Mouse (Mus musculus) limb, embryonic 12.5 days (tissue): Measurements from ENCODE around the gene Kdm5a. TPM values are rescaled to one million over a fixed set of nuclear protein-coding genes. Genes with fewer than 3 reads are reported as not detected.

ENCODE experiments used
- ATAC-seq: fragments of 200-750 bp; cut with Nextera tagmentation; 2 replicates; pipeline ENCODE4 v1.8.0; 2017; ENCODE audit warnings: low read depth, moderate TSS enrichment; ENCODE audit not compliant: insufficient number of reproducible peaks, insufficient read depth, low FRiP score, low TSS enrichment
- H3K27ac ChIP-seq: fragments of 300-500 bp; sonication (generic); 2 replicates; pipeline ENCODE4 v1.5.1; 2016; ENCODE audit warnings: mild to moderate bottlenecking, moderate library complexity
- H3K27me3 ChIP-seq: fragments of 300-500 bp; sonication (generic); 2 replicates; pipeline ENCODE4 v1.6.1; 2016; ENCODE audit warnings: mild to moderate bottlenecking, moderate library complexity
- H3K36me3 ChIP-seq: fragments of 300-500 bp; sonication (generic); 2 replicates; pipeline ENCODE4 v1.6.1; 2016; ENCODE audit warnings: mild to moderate bottlenecking, moderate library complexity
- H3K4me1 ChIP-seq: fragments of 300-500 bp; sonication (generic); replicated peaks from 2 replicates; pipeline ENCODE4 v1.6.1; 2016
- H3K4me2 ChIP-seq: fragments of 300-500 bp; sonication (generic); 2 replicates; pipeline ENCODE4 v1.6.1; 2016; ENCODE audit warnings: mild to moderate bottlenecking, moderate library complexity
- H3K4me3 ChIP-seq: fragments of 300-500 bp; sonication (generic); replicated peaks from 2 replicates; pipeline ENCODE4 v1.5.1; 2016; ENCODE audit warnings: mild to moderate bottlenecking
- H3K9ac ChIP-seq: fragments of 300-500 bp; sonication (generic); replicated peaks from 2 replicates; pipeline ENCODE4 v1.6.1; 2016; ENCODE audit warnings: mild to moderate bottlenecking, moderate library complexity
- H3K9me3 ChIP-seq: fragments of 300-500 bp; sonication (generic); 2 replicates; pipeline ENCODE4 v1.6.1; 2016; ENCODE audit warnings: mild to moderate bottlenecking, moderate library complexity
- WGBS: fragments of 180-500 bp; shearing (Covaris S2); methylation state at CpG from one replicate; pipeline ENCODE4 v1.1.7; 2016; 5-methylcytosine and 5-hydroxymethylcytosine counted together
- polyA plus RNA-seq: library from polyadenylated mRNA; unstranded; fragments of >200 nt; fragmentation: Nextera tagmentation; extraction: Ambion mirVana; gene quantifications from 2 replicates; pipeline ENCODE4 v1.2.1, GENCODE M21; 2016

The Kdm5a gene
- polyA plus RNA-seq, result 52.5 and 56.5 TPM in 2 replicates

GRCm38 (mm10) chr6:120363688-120364522 is at the start of gene Kdm5a, which contains the start of gene Ccdc77:
TSS of gene Kdm5a (plus strand) at chr6:120364124.
TSS of gene Ccdc77 (minus strand) at chr6:120364374.
- Histone ChIP-seq H3K4me1 (peaks cover 11% of the 10 kb centered on the region), H3K27me3 (no peaks in the 10 kb centered on the region), H3K9me3 (no peaks in the 10 kb centered on the region), H3K36me3 (peaks cover 18% of the 10 kb centered on the region), H3K4me3 (peak within 1 kb of the TSS; percentile 97), H3K27ac (peak within 1 kb of the TSS; percentile 96), H3K9ac (peak within 1 kb of the TSS; percentile 91), H3K4me2 (peak within 1 kb of the TSS; percentile 78)
- peak; percentile 94 for ATAC-seq
- under 1% methylated on average over 71 of the region's 71 CpGs for WGBS

GRCm38 (mm10) chr6:120318303-120318940 is 45.5 kb upstream of the Kdm5a start:
- no peak overlapping the region for H3K4me3 ChIP-seq
- 73% methylated on average over 11 of the region's 11 CpGs for WGBS
- no peak overlapping the region for H3K4me2 ChIP-seq
- no peak for ATAC-seq
- H3K9ac ChIP-seq, result no peak overlapping the region
- no peaks in the 10 kb centered on the region for H3K36me3 ChIP-seq
- H3K27ac ChIP-seq, result no peak overlapping the region
- no peaks in the 10 kb centered on the region for H3K27me3 ChIP-seq
- H3K4me1 ChIP-seq, result no peaks in the 10 kb centered on the region
- H3K9me3 ChIP-seq, result no peaks in the 10 kb centered on the region

- Histone ChIP-seq H3K27ac (no peak overlapping the region), H3K36me3 (no peaks in the 10 kb centered on the region; the same call in 1 of the 2 replicates), H3K27me3 (no peaks in the 10 kb centered on the region), H3K4me2 (no peak overlapping the region), H3K4me1 (no peaks in the 10 kb centered on the region), H3K9ac (no peak overlapping the region), H3K4me3 (no peak overlapping the region), H3K9me3 (no peaks in the 10 kb centered on the region)
- 90% methylated on average over 9 of the region's 9 CpGs for WGBS
- ATAC-seq, result no peak
These were observed 44.8 kb upstream of the Kdm5a start for GRCm38 (mm10) chr6:120319129-120319528.

- Histone ChIP-seq H3K4me2 (no peak overlapping the region), H3K4me3 (no peak overlapping the region), H3K4me1 (no peaks in the 10 kb centered on the region), H3K27me3 (no peaks in the 10 kb centered on the region), H3K36me3 (peaks cover 9% of the 10 kb centered on the region), H3K27ac (no peak overlapping the region), H3K9me3 (no peaks in the 10 kb centered on the region), H3K9ac (no peak overlapping the region)
- no peak for ATAC-seq
- 68% methylated on average over 2 of the region's 2 CpGs for WGBS
These were observed 43.6 kb upstream of the Kdm5a start for GRCm38 (mm10) chr6:120320369-120320768.

GRCm38 (mm10) chr6:120324295-120324927 is 39.5 kb upstream of the Kdm5a start:
- ATAC-seq, result no peak
- Histone ChIP-seq H3K36me3 (peaks cover 28% of the 10 kb centered on the region), H3K27me3 (no peaks in the 10 kb centered on the region), H3K4me1 (no peaks in the 10 kb centered on the region), H3K4me2 (no peak overlapping the region), H3K9me3 (no peaks in the 10 kb centered on the region), H3K4me3 (no peak overlapping the region), H3K9ac (no peak overlapping the region), H3K27ac (no peak overlapping the region)
- WGBS, result 32% methylated on average over 6 of the region's 6 CpGs

GRCm38 (mm10) chr6:120332351-120332750 is 31.6 kb upstream of the Kdm5a start:
- H3K27me3 ChIP-seq, result no peaks in the 10 kb centered on the region
- H3K9ac ChIP-seq, result no peak overlapping the region
- no peak overlapping the region for H3K4me3 ChIP-seq
- H3K9me3 ChIP-seq, result no peaks in the 10 kb centered on the region
- 80% methylated on average over 2 of the region's 2 CpGs for WGBS
- ATAC-seq, result no peak
- H3K4me2 ChIP-seq, result no peak overlapping the region
- no peak overlapping the region for H3K27ac ChIP-seq
- H3K4me1 ChIP-seq, result no peaks in the 10 kb centered on the region
- peaks cover 91% of the 10 kb centered on the region for H3K36me3 ChIP-seq

- no peak overlapping the region for H3K4me3 ChIP-seq
- H3K27me3 ChIP-seq, result no peaks in the 10 kb centered on the region
- H3K36me3 ChIP-seq, result peaks cover 95% of the 10 kb centered on the region
- H3K27ac ChIP-seq, result no peak overlapping the region
- H3K9ac ChIP-seq, result no peak overlapping the region
- H3K9me3 ChIP-seq, result no peaks in the 10 kb centered on the region
- no peak overlapping the region for H3K4me2 ChIP-seq
- WGBS, result 76% methylated on average over 1 of the region's 1 CpGs
- H3K4me1 ChIP-seq, result no peaks in the 10 kb centered on the region
- ATAC-seq, result no peak
These were observed 19.9 kb upstream of the Kdm5a start for GRCm38 (mm10) chr6:120343992-120344391.

GRCm38 (mm10) chr6:120349018-120349417 is 14.9 kb upstream of the Kdm5a start:
- Histone ChIP-seq H3K4me2 (no peak overlapping the region), H3K27ac (no peak overlapping the region), H3K27me3 (no peaks in the 10 kb centered on the region), H3K9ac (no peak overlapping the region), H3K4me1 (no peaks in the 10 kb centered on the region), H3K36me3 (peaks cover 82% of the 10 kb centered on the region), H3K4me3 (no peak overlapping the region), H3K9me3 (no peaks in the 10 kb centered on the region)
- ATAC-seq, result no peak
- WGBS, result 88% methylated on average over 3 of the region's 3 CpGs

GRCm38 (mm10) chr6:120356478-120356877 is 7.4 kb upstream of the Kdm5a start:
- Histone ChIP-seq H3K4me1 (peaks cover 8% of the 10 kb centered on the region), H3K36me3 (peaks cover 20% of the 10 kb centered on the region), H3K4me2 (peak overlapping the region; percentile 74), H3K27me3 (no peaks in the 10 kb centered on the region), H3K4me3 (peak overlapping the region; percentile 58), H3K9me3 (no peaks in the 10 kb centered on the region), H3K9ac (peak overlapping the region; percentile 61), H3K27ac (peak overlapping the region; percentile 83)
- WGBS, result 34% methylated on average over 5 of the region's 5 CpGs
- ATAC-seq, result no peak

GRCm38 (mm10) chr6:120356951-120357945 is 6.7 kb upstream of the Kdm5a start:
- ATAC-seq, result peak; percentile 98
- Histone ChIP-seq H3K9me3 (no peaks in the 10 kb centered on the region), H3K27ac (peak overlapping the region; percentile 83), H3K4me2 (peak overlapping the region; percentile 74), H3K9ac (peak overlapping the region; percentile 61), H3K4me1 (peaks cover 8% of the 10 kb centered on the region), H3K36me3 (peaks cover 16% of the 10 kb centered on the region), H3K27me3 (no peaks in the 10 kb centered on the region), H3K4me3 (peak overlapping the region; percentile 58)
- 2% methylated on average over 31 of the region's 31 CpGs for WGBS
